Mouse (Mus musculus): ENCODE data around the gene 2200002D01Rik. TPM values are rescaled to one million over a fixed set of nuclear protein-coding genes. Genes with fewer than 3 reads are reported as not detected.

The 2200002D01Rik gene
- 3.1 TPM for polyA plus RNA-seq (2014; fragmentation: Illumina TruSeq; extraction: RNeasy Lipid Tissue Mini Kit (QIAGEN cat#74804); ENCODE audit: low read depth, low replicate concordance)

GRCm38 (mm10) chr7:29248261-29248841, at the start of gene 2200002D01Rik:
Gene 2200002D01Rik (minus strand): TSS chr7:29248466.

GRCm38 (mm10) chr7:29288942-29289638, 40.8 kb upstream of the 2200002D01Rik start, which contains the start of gene Ppp1r14a:
Gene Ppp1r14a (plus strand): TSS chr7:29289308.

GRCm38 (mm10) chr7:29281201-29282073, 33.2 kb upstream of the 2200002D01Rik start, which contains the start of gene Spint2:
Gene Spint2 (minus strand): TSS chr7:29281912.

GRCm38 (mm10) chr7:29238019-29238967, 10.0 kb downstream of the 2200002D01Rik start, which contains the start of gene Yif1b:
Gene Yif1b (plus strand): TSS chr7:29238329.

GRCm38 (mm10) chr7:29232247-29233013, 15.8 kb downstream of the 2200002D01Rik start, which contains the start of gene Kcnk6:
Gene Kcnk6 (minus strand): TSS chr7:29232515.

GRCm38 (mm10) chr7:29213675-29214082, 34.6 kb downstream of the 2200002D01Rik start, which contains the start of gene Catsperg1:
Gene Catsperg1 (minus strand): TSS chr7:29214035.

Other genes starting within 250 kb of the 2200002D01Rik start
- gene Ryr1, start 123.3 kb downstream of the 2200002D01Rik start, polyA plus RNA-seq (2014; fragmentation: Illumina TruSeq; extraction: RNeasy Lipid Tissue Mini Kit (QIAGEN cat#74804); ENCODE audit: low read depth, low replicate concordance): not detected
- gene Rasgrp4, start 113.6 kb downstream of the 2200002D01Rik start, polyA plus RNA-seq (2014; fragmentation: Illumina TruSeq; extraction: RNeasy Lipid Tissue Mini Kit (QIAGEN cat#74804); ENCODE audit: low read depth, low replicate concordance): not detected
- gene Fam98c, start 92.2 kb downstream of the 2200002D01Rik start, polyA plus RNA-seq (2014; fragmentation: Illumina TruSeq; extraction: RNeasy Lipid Tissue Mini Kit (QIAGEN cat#74804); ENCODE audit: low read depth, low replicate concordance): 2.0 TPM
- gene Ggn, start 78.3 kb downstream of the 2200002D01Rik start, polyA plus RNA-seq (2014; fragmentation: Illumina TruSeq; extraction: RNeasy Lipid Tissue Mini Kit (QIAGEN cat#74804); ENCODE audit: low read depth, low replicate concordance): not detected
- gene Spred3, start 78.1 kb downstream of the 2200002D01Rik start, polyA plus RNA-seq (2014; fragmentation: Illumina TruSeq; extraction: RNeasy Lipid Tissue Mini Kit (QIAGEN cat#74804); ENCODE audit: low read depth, low replicate concordance): 1.3 TPM
- 69.3 TPM for gene Psmd8, start 67.8 kb downstream of the 2200002D01Rik start, polyA plus RNA-seq (2014; fragmentation: Illumina TruSeq; extraction: RNeasy Lipid Tissue Mini Kit (QIAGEN cat#74804); ENCODE audit: low read depth, low replicate concordance)
- not detected for gene Catsperg1, start 34.4 kb downstream of the 2200002D01Rik start, polyA plus RNA-seq (2014; fragmentation: Illumina TruSeq; extraction: RNeasy Lipid Tissue Mini Kit (QIAGEN cat#74804); ENCODE audit: low read depth, low replicate concordance)
- 1.1 TPM for gene Kcnk6, start 16.0 kb downstream of the 2200002D01Rik start, polyA plus RNA-seq (2014; fragmentation: Illumina TruSeq; extraction: RNeasy Lipid Tissue Mini Kit (QIAGEN cat#74804); ENCODE audit: low read depth, low replicate concordance)
- not detected for gene Yif1b, start 10.1 kb downstream of the 2200002D01Rik start, polyA plus RNA-seq (2014; fragmentation: Illumina TruSeq; extraction: RNeasy Lipid Tissue Mini Kit (QIAGEN cat#74804); ENCODE audit: low read depth, low replicate concordance)
- gene Spint2, start 33.4 kb upstream of the 2200002D01Rik start, polyA plus RNA-seq (2014; fragmentation: Illumina TruSeq; extraction: RNeasy Lipid Tissue Mini Kit (QIAGEN cat#74804); ENCODE audit: low read depth, low replicate concordance): 18.5 TPM
- gene Ppp1r14a, start 40.8 kb upstream of the 2200002D01Rik start, polyA plus RNA-seq (2014; fragmentation: Illumina TruSeq; extraction: RNeasy Lipid Tissue Mini Kit (QIAGEN cat#74804); ENCODE audit: low read depth, low replicate concordance): not detected
- gene Dpf1, start 55.5 kb upstream of the 2200002D01Rik start, polyA plus RNA-seq (2014; fragmentation: Illumina TruSeq; extraction: RNeasy Lipid Tissue Mini Kit (QIAGEN cat#74804); ENCODE audit: low read depth, low replicate concordance): not detected

Data from kidney, adult 10 weeks (tissue).